Mouse (Mus musculus) frontal cortex, adult (tissue): ENCODE results near the gene Gdf10.

Experiments used
- ATAC-seq: cut with Nextera tagmentation; 2 replicates; pipeline ENCODE4 v1.9.2; 2017; ENCODE audit warnings: mild to moderate bottlenecking, moderate library complexity, mixed read lengths; ENCODE audit not compliant: low TSS enrichment

Gene Gdf10

GRCm38 (mm10) chr14:33923168-33924070, at the start of gene Gdf10:
Gene Gdf10 (plus strand): TSS chr14:33923587.
- peak; percentile 53 for ATAC-seq

- peak; percentile 52; the same call in 1 of the 2 replicates for ATAC-seq
Observed at GRCm38 (mm10) chr14:33878826-33879225, 44.6 kb upstream of the Gdf10 start.

- ATAC-seq, result no peak
Observed at GRCm38 (mm10) chr14:33880236-33880635, 43.2 kb upstream of the Gdf10 start.

GRCm38 (mm10) chr14:33881471-33881870, 41.9 kb upstream of the Gdf10 start:
- no peak for ATAC-seq

- ATAC-seq, result 0 out of 2 replicates have a peak, but pooled peaks have one; percentile 27
Observed at GRCm38 (mm10) chr14:33883046-33883445, 40.3 kb upstream of the Gdf10 start.

GRCm38 (mm10) chr14:33885466-33885865, 37.9 kb upstream of the Gdf10 start:
- ATAC-seq, result peak; percentile 62

- ATAC-seq, result no peak
Observed at GRCm38 (mm10) chr14:33888387-33889035, 34.9 kb upstream of the Gdf10 start.

- no peak for ATAC-seq
Observed at GRCm38 (mm10) chr14:33889971-33890370, 33.4 kb upstream of the Gdf10 start.

- no peak for ATAC-seq
Observed at GRCm38 (mm10) chr14:33891507-33891906, 31.9 kb upstream of the Gdf10 start.

GRCm38 (mm10) chr14:33895777-33896176, 27.6 kb upstream of the Gdf10 start:
- no peak for ATAC-seq

GRCm38 (mm10) chr14:33896628-33897300, 26.6 kb upstream of the Gdf10 start:
- no peak for ATAC-seq

- no peak for ATAC-seq
Observed at GRCm38 (mm10) chr14:33902783-33903182, 20.6 kb upstream of the Gdf10 start.

GRCm38 (mm10) chr14:33903199-33903598, 20.2 kb upstream of the Gdf10 start:
- no peak for ATAC-seq

GRCm38 (mm10) chr14:33904851-33905250, 18.5 kb upstream of the Gdf10 start:
- no peak for ATAC-seq

GRCm38 (mm10) chr14:33913727-33914126, 9.7 kb upstream of the Gdf10 start:
- ATAC-seq, result peak; percentile 65; the same call in 1 of the 2 replicates

- ATAC-seq, result no peak
Observed at GRCm38 (mm10) chr14:33914206-33914605, 9.2 kb upstream of the Gdf10 start.

GRCm38 (mm10) chr14:33920727-33921559, 2.4 kb upstream of the Gdf10 start:
- 0 out of 2 replicates have a peak, but pooled peaks have one; percentile 29 for ATAC-seq

- ATAC-seq, result no peak
Observed at GRCm38 (mm10) chr14:33922771-33923167, 618 bp upstream of the Gdf10 start.

GRCm38 (mm10) chr14:33931853-33932252, 8.5 kb downstream of the Gdf10 start:
- no peak for ATAC-seq

- ATAC-seq, result peak; percentile 27; the same call in 1 of the 2 replicates
Observed at GRCm38 (mm10) chr14:33932935-33933703, 9.7 kb downstream of the Gdf10 start.
